Mouse (Mus musculus): Measurements from ENCODE around the gene Smg1. TPM values are rescaled to one million over a fixed set of nuclear protein-coding genes. Genes with fewer than 3 reads are reported as not detected.

Smg1 gene
- 6.8 and 7.8 TPM in 2 replicates for polyA plus RNA-seq (2015; fragmentation: Nextera tagmentation; extraction: Ambion mirVana)

DNA sequence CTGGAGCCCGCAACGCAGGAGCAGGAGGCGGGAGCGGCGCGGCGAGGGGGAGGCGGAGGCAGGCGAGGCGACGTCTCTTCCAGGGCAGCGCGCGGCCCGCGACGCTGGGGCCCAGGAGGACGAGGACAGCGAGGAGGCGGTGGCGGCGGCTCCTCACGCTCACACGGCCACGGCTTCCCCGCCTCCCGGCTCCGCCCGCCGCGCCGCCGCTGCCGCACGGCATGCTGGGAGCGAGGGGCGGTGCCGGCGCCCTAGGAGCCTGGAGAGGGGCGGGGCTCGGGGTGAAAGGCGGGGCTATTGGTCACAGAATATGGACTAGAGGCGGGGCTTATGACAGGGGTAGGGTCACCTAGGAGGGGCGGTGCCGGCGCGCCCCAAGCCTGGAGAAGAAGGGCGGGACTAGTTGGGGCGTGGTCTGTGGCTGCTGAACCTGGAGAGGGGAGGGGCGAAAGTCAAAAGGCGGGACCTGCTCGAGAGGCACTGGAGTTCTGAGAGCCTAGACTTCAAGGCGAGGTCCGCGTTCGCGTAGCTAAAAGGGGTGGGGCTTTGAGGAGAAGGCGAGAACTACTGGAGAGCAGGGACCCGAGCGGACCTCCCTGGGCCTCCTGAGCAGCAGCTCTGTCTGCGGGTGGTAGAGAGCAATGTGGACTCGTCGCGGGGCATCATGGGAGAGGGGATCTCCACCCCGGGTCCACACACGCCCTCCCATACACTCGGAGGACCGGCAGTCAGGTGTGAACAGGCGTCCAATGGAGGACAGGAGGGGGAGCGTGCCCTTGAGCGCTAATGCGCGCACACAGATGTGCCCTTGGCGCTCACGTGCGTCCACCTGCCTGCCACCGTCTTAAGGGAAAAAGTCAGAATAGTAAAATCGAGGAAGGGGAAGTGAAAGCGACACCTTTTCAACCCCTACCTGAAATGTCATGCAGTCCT lies at the start of gene Smg1:
Gene Smg1, minus strand, starts transcription at position 218 of the 933 bp plus-strand sequence.

DNA sequence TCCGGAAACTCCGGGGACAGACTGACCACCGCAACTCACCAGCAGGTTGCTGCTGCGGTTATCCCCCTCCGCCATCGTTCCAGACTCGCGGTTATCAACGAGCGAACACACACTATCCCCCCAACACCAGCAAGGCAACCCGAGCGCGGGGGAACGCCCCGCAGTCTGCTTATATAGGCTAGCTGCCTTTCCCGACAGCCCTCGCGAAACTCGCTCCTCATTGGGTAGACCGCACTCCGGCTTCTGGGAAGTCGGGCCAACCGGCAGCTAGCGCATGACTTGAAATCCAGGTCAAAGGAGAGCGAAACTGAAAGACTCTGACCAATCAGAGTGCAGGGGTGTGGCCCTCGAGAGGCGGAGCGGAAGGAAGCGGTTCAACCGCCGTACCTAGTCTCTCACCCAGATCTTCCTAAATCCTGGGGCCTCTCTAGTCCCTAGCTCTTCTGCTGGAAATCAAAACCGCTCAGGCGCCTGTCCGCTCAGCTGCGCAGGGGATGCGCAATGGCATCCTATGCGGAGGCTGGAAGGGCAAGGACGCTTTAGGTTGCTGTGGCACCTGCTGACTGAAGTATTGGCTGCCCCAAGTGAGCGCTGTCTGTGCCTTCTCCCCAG lies 113.9 kb downstream of the Smg1 start, which contains the start of gene Arl6ip1:
Gene Arl6ip1, minus strand, starts transcription at position 233 of the 612 bp plus-strand sequence.

DNA sequence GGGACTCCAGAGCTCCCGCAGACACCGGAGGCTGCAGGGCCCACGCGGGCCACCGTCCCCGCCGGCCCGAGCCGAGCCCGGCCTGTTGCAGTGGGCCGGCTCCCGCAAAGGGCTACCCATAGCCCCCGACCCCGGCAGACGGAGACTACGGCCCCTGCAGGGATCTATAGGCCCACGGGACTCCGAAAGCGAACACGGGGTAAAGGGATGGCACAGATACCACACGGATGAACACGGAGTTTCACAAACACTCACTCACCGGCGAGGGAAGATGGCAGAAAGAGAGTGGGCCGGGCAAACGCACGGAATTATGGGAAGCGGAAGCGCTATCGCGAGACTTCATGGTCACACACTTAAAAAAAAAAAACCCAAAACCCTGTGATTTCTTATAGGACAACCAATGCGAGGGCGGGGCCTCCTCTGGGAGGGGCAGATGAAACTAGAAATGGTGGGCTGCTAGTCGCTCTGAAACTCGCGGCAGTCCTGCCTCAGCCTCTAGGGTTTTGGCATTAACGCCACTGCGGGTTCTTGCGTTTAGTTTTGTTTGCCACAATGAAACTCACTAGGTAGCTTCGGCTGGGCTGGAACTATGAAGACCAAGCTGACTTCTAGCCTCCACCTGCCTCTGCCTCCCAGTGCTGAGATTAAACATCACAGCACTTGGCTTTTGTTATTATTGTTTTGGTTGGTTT lies 127.4 kb downstream of the Smg1 start, which contains the start of gene Rps15a:
Gene Rps15a, minus strand, starts transcription at position 312 of the 692 bp plus-strand sequence.

Other genes with a start within 250 kb of the Smg1 start
- gene Rps15a, start 127.5 kb downstream of the Smg1 start, polyA plus RNA-seq (2015; fragmentation: Nextera tagmentation; extraction: Ambion mirVana): 421 and 503 TPM in 2 replicates
- 114 and 141 TPM in 2 replicates for gene Arl6ip1, start 114.0 kb downstream of the Smg1 start, polyA plus RNA-seq (2015; fragmentation: Nextera tagmentation; extraction: Ambion mirVana)
- gene Syt17, start 204.6 kb upstream of the Smg1 start, polyA plus RNA-seq (2015; fragmentation: Nextera tagmentation; extraction: Ambion mirVana): 1.3 and 1.4 TPM in 2 replicates
- gene Itpripl2, start 248.3 kb upstream of the Smg1 start, polyA plus RNA-seq (2015; fragmentation: Nextera tagmentation; extraction: Ambion mirVana): 4.4 and 5.7 TPM in 2 replicates